Mouse (Mus musculus) adrenal gland, postnatal 36 days (tissue): ENCODE results near the gene Glul. TPM values are rescaled to one million over a fixed set of nuclear protein-coding genes. Genes with fewer than 3 reads are reported as not detected.

Experiments used
- DNase-seq, 2 experiments: peaks; one replicate each; pipeline ENCODE4 v3.0.0; 2021; ENCODE audit warnings: mixed read lengths in 1 of 2
- total RNA-seq, 2 experiments: library from RNA; stranded (reverse); gene quantifications; 2 replicates each; pipeline ENCODE4 v1.2.3; 2021

Gene Glul
- total RNA-seq, 2 experiments from 2014 or later = 1,103 to 1,248 TPM

GRCm38 (mm10) chr1:153909213-153909962 is 9.6 kb downstream of the Glul start:
- no peak for DNase-seq

GRCm38 (mm10) chr1:153909963-153910291 is 10.2 kb downstream of the Glul start:
- no peak for DNase-seq

DNA sequence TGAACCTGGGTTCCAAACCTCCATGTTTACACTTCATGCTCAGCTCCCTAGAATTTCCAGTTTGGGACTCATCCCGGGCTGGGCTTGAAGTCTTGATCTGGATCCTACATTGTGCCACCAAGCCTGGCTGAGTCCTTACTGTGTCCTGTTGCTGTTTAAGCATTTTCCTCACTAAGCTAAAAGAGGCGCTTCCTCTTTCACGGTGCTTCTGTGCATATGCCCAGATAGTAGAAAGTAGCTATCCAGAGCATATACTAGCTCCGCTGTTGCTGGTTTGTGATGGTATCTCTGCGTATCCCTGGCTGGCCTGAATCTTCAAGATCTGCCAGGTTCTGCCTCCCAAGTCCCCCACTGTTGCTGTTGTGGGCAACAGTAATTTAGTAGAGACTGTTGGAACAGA is 10.7 kb downstream of the Glul start:
- no peak for DNase-seq

DNA sequence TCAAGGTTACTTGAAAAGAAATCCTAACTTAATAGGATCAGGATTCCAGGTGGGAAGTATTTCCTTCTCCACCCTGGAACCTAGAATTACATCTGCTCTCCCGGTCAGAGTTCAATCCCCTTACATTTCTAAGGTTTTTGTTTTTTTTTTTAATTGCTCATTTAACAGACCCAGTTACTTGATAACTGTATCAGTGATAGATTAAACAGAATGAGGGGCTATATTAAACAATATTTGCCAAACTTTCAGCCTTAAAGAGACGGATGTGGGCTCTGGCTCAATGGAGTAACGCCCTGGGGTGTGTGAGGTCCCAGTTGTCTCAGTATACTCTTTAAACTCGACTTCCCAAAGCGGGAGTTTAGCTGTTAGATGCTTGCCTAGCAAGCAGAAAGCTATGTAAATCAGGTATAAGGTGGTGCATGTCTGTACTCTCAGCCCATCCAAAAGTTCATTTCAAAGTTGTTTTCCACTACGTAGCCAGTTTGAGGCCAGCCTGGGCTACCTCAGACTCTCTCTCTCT is 11.6 kb downstream of the Glul start:
- DNase-seq = no peak

- no peak for DNase-seq
Measured at GRCm38 (mm10) chr1:153913869-153914268, 14.1 kb downstream of the Glul start.

DNA sequence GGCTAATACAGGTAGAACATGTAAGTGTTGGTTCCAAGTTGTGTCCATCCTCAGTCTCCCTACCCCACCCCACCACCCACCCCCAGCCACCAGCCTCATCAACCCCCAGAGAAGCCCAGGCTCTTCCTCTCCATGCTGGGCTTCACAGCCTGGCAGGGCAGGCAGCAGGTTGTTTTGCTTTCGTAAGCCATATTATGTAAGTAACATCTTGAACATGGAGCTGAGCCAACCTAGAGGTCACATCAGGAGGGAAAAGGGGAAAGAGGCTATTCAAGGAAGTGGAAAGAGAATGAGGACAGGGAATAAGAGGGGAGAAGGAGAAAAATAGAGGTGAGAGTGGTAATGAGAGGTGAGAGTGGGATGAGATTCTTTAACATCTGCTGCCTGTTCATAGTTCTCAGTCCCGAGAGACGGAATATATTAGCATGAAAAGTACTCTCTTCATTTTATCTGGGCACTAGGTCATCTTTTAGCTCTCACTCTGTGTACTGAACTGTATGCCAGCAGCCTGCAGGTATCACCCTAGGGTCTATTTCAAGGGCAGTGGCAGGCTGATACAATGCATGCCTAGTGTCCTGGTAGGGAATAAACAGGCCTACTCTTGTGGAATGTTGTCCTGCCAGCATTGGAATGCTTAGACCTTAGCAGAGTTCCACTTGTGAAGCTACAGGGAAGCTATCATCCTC is 18.9 kb downstream of the Glul start:
- peak in 1 of 2 experiments; percentile 24 for DNase-seq

DNA sequence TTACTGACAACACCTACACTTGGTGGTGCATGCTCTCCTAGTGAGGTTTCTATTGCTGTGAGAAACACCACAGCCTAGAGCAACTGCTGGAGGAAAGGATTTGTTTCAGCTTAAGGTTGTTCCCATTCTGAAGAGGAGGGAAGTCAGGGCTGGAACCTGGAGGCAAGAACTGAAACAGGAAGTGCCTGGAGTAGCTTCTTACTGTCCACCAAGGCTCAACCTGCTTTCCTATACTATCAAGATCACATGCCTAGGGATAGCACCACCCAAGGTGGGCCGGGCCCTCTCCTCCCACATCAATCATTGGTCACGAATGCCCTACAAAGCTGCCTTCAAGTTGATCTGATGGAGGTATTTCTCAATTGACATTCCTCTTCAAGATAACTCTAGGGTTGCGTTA is 21.9 kb downstream of the Glul start:
- DNase-seq = no peak

- DNase-seq = peak; percentile 61 to 70
Measured at GRCm38 (mm10) chr1:153922571-153923021, 22.9 kb downstream of the Glul start.

DNA sequence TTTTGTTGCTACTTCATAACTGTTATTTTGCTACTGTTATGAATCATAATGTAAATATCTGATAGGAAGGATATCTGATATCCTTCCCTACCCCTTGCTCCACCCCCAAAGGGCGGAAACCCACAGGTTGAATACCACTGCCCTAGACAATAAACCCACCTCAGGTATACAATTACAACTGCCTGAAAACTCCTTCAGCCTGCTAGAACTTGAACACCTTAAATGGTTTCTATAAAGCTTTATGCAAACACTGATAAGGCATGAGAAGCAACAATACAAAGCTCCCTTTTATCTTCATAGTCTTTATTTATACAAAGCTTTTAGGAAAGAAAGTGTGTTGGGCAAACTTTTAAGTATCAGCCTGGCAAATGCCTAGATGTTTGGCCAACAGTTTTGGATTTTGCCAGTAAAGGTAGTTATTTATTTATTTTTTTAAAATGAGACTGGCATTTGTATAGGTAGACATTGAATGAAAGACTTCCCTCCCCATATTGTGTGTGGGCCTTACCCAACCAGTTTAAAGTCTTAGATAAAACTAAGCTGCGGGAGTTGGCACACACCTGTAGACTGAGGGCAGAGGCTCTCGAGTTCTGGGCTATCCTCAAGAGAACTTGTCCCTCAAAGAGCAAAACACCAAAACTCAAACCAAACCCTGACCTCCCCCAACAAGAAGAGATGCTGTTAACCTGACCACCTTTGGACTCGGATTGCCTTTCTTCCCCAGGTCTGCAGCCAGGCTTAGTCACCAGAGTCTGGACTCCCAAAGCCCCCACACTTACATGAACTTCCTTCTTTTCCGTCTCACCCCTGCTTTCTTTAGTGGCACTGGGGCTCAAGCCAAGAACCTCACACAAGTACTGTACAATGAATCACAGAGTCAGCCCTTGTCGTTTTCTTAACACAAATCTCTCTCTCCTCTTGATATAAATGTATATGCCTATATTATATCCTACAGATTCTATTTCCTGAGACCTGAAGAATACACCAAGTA is 24.9 kb downstream of the Glul start:
- no peak for DNase-seq

- DNase-seq = peak; percentile 54 to 62
Measured at GRCm38 (mm10) chr1:153930431-153930830, 30.7 kb downstream of the Glul start.

DNA sequence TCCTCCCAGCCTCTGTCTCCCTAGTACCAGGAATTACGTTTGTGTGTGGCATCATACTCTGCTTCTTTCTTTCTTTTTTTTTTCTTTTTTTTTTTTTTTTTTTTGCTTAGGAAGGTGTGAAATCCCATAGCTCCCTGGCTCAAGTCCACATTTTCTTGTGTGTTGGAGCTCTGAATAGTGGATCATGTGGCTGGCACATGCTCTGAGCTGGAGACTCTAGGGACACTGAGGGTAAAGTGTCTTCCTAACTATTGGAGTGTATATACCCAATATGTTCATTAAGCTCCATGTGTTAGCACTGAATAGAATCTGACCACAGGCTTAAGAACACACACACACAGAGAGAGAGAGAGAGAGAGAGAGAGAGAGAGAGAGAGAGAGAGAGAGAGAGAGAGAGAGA is 34.0 kb downstream of the Glul start:
- DNase-seq = no peak

DNA sequence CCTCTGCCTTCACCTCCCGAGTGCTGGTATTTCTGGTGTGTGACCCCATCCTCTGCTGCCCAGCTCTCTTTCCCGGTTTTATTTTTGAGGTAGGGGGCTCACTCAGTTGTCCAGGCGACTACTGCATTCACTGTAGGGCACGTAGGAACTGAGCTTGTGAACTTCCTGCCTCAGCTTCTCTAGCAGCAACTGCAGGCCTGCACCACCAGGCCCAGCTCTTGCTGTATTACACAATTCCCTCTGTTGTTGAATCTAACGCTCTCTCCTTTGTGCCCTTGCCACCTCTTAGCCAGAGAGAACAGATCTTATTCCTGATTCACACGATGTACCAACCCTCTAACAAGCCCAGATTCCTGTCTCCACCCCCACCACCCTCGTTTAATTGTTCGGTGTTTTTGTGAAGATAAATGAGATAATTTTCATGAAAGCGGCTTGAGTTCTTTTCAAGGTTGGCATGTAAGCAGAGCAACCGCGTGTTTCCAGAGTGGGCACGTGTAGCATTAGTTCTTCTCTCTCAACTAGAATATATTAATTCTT is 36.2 kb downstream of the Glul start:
- no peak for DNase-seq

DNA sequence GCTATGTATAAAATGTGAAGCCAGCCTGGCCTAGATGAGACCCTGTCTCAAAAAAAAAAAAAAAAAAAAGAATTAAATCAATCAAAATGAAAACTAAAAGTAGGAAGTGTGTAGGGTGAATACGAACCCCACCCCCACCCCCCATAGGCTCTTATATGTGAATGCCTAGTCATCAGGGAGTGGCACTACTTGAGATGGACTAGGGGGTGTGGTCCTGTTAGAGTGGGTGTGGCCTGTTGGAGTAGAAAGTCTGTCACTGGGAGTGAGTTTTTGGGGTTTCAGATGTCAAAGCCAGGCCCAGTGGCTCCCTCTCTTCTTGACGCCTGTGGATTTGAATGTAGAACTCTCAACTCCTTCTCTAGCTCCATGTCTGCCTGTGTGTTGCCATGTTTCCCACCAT is 37.3 kb downstream of the Glul start:
- no peak for DNase-seq

GRCm38 (mm10) chr1:153940986-153941385 is 41.2 kb downstream of the Glul start:
- DNase-seq = no peak

- DNase-seq = peak; percentile 28 to 46
Measured at GRCm38 (mm10) chr1:153945181-153945580, 45.4 kb downstream of the Glul start.

- no peak for DNase-seq
Measured at GRCm38 (mm10) chr1:153946971-153947370, 47.2 kb downstream of the Glul start.

- DNase-seq = no peak
Measured at GRCm38 (mm10) chr1:153947837-153948236, 48.1 kb downstream of the Glul start.

DNA sequence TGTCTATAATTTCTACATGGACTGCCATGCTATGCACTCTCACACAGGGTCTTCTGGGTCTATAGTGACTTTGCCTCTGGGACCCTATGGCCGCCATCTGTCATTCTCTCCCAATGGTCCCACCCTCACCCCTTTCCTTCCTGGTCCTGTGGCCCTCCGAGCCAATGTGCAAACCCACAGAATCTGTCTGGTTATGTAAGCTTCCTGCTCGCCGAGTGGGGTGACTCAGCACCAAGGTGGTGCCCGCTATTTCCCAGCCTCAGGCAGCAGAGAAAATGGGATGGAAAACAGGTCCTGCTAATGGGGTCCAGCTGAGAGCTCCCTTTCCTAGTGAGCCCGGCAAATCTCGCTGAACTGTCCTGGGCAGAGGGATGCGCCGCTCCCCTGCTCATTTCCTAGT is 53.5 kb downstream of the Glul start:
- no peak for DNase-seq

GRCm38 (mm10) chr1:153953797-153954196 is 54.1 kb downstream of the Glul start:
- DNase-seq = no peak

- DNase-seq = no peak
Measured at GRCm38 (mm10) chr1:153957850-153958249, 58.1 kb downstream of the Glul start.
